Mouse (Mus musculus) heart, postnatal 36 days (tissue): Measurements from ENCODE around the gene Cdk8. TPM values are rescaled to one million over a fixed set of nuclear protein-coding genes. Genes with fewer than 3 reads are reported as not detected.

ENCODE experiments used
- total RNA-seq, 2 experiments: library from RNA; stranded (reverse); gene quantifications; 2 replicates each; pipeline ENCODE4 v1.2.3; 2021

Gene Cdk8
- total RNA-seq, 2 experiments from 2014 or later = 14.6 to 18.0 TPM

Other genes with a start within 250 kb of the Cdk8 start
- gene Cyp3a25, start 221.6 kb upstream of the Cdk8 start, total RNA-seq = not detected
- not detected for gene Cyp3a59, start 152.0 kb upstream of the Cdk8 start, total RNA-seq
- gene Gm5565, start 70.7 kb upstream of the Cdk8 start, total RNA-seq = not detected
- not detected for gene Gm6309, start 60.5 kb upstream of the Cdk8 start, total RNA-seq
- gene 1700001J03Rik, start 45.9 kb upstream of the Cdk8 start, total RNA-seq = not detected
- 10 to 100 TPM; 40.4 to 41.6 TPM for gene Rnf6, start 9.7 kb upstream of the Cdk8 start, total RNA-seq
- under 1 TPM; 0.54 to 0.58 TPM for gene Wasf3, start 153.8 kb downstream of the Cdk8 start, total RNA-seq